Mouse (Mus musculus): ENCODE measurements at regions not wholly inside any gene's neighbourhood (a gene's known extent, or its start where the extent isn't known, plus 50 kb on each side); places are given as distances from the start of the nearest gene placed in this dataset.

DNA sequence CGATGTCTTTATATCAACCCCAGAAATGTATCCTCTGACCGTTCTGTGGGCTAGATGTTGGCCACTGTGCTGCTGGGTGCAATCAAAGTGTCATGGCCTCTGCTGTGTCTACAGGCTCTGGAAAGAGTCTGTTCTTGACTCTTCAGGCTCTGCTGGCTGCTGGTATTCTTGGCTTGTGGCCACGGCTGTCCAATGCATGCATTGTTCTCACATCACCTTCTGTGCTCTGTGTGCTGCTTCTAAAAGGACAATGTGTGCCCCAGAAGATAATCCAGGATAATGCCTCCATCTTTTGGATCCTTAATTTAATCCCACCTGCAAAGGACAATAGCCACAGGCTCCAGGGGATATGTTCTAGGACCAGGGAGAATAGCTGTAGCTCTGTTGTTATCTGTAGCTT lies 77.5 kb upstream of the Dapl1 start:
- in situ Hi-C loops (cut with MboI; ENCODE audit: unreplicated experiment in 2 of 2) = no loop called here

GRCm38 (mm10) chr2:59407512-59407988 lies 76.9 kb upstream of the Dapl1 start:
- in situ Hi-C loops (cut with MboI; ENCODE audit: unreplicated experiment in 2 of 2) = no loop called here

DNA sequence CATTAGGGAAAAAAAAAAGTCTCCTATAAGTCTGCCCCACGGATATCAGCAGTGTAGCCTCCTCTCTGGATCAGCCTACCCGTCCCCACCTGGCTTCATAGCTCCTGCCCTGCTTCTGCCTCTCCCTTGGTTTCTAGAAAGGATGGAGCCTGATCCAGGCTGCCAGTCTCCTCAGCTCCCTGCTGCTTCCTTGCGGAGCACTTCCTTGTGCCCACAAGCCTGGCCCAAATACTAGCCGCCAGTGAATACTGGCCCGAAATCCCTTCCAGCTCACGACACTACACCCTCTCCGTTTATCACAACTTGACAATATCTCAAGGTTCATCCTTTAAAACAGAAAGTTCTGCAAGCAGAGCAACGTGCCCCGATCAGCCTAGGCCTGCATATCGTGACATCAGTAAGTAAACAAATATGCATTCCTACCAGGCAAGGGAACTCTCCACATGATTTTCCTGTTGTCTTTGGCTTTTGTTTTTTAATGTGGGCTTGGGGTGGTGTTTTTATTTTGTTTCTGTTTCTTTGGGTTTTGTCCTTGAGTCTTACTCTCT lies 76.3 kb upstream of the Dapl1 start:
- in situ Hi-C loops (cut with MboI; ENCODE audit: unreplicated experiment in 2 of 2) = no loop called here

GRCm38 (mm10) chr2:59414612-59415011 lies 69.8 kb upstream of the Dapl1 start:
- in situ Hi-C loops (cut with MboI; ENCODE audit: unreplicated experiment in 2 of 2) = no loop called here

DNA sequence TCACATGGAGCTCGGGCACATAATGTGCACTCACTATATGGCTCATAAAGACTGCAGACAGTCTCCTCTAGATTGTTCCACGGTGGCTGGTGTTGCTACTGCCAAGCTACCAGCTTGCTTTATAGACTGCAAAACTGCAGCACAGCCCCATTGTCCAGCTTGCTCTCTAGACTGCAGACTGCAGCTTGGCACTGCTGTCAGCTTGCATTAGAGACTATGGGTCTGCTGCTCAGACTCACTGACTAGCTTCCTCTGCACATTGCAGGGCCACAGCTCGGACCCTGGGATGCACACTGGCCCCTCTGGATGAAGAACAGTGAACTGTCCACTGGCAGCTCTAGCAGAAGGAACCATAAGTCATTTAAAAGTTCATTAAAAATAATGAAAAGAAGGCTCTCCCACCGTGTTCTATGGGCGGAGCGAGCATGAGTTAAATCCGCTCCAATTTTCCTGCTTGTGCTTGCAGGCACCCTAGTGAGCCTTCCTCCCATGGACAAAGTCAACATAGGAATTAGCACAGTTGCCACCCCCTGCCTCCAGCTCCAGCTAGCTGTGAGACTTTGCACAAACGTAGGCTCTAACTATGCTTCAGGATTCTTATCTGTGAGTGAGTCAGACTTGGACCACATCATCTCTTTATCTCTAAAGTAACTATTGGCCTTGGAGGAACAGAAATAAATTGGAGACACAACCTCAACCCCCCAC lies 67.8 kb upstream of the Dapl1 start:
- in situ Hi-C loops (cut with MboI; ENCODE audit: unreplicated experiment in 2 of 2) = no loop called here

DNA sequence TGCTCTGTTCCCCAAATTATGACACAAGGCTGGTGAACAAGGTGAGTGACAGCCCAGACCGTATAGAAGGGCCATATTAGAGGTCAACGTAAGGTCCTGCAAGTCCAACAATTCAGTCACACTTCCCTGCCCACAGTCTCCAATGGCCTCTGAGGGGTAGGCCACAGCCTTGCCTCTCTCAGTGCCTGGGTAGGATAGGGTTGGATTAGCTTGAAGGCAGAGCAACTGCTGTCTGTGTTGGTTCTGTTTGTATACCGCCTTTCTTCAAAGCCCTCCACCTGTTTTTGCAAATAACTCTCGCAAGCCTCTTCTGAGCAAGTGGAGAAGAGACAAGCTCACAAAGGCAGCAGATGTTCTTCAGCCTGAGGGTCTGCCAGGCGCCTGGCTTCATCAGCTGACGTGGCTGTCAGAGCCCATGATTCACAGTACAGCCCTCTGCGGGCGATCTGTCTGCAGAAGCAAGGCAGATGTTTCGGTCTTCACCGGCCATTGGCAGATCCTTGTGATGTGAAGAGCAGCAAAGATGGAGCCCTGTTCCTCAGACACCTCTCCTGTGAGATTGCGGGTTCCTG lies 67.0 kb upstream of the Dapl1 start:
- in situ Hi-C loops (cut with MboI; ENCODE audit: unreplicated experiment in 2 of 2) = no loop called here

DNA sequence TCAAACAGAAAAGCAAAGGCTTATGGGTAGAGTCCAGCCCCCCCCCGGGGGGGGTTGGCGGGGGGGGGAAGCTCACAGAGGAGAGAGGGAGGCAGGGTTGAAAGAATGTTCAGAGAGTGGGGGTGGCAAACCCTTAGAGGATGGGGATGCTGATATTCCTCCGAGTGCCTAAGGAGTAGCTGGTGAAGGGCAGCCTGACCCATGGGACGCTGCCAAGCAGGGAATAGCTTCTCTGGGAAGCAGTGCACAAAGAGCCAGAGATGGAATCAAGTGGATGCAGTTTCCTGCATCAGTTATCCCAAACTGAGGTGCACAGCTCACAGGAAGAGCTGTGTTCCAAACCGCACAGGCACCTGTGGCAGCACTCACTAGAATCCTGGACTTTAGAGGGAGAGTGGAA lies 64.0 kb upstream of the Dapl1 start:
- in situ Hi-C loops (cut with MboI; ENCODE audit: unreplicated experiment in 2 of 2) = no loop called here

GRCm38 (mm10) chr2:59422291-59423242 lies 61.9 kb upstream of the Dapl1 start:
- in situ Hi-C loops (cut with MboI; ENCODE audit: unreplicated experiment in 2 of 2) = no loop called here

DNA sequence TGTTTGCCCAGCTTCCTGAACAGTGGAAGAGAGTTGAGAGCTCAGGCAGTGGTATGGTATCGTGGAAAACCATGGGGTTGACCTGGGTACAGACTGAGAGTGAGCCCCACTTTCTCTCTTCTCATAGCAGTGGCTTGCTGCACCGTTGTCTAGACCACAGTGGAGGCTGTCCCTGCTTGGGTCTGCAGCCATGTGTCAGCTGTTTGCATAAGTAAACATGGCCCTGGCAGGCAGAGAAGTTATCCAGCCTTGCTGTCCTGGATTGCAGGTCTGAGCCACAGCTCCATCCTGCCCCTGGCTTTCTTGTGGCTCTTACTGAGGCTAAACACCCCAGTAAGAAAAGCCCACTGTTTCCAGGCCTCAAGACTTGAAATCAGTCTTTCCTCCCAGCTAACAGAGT lies 60.2 kb upstream of the Dapl1 start:
- in situ Hi-C loops (cut with MboI; ENCODE audit: unreplicated experiment in 2 of 2) = no loop called here

DNA sequence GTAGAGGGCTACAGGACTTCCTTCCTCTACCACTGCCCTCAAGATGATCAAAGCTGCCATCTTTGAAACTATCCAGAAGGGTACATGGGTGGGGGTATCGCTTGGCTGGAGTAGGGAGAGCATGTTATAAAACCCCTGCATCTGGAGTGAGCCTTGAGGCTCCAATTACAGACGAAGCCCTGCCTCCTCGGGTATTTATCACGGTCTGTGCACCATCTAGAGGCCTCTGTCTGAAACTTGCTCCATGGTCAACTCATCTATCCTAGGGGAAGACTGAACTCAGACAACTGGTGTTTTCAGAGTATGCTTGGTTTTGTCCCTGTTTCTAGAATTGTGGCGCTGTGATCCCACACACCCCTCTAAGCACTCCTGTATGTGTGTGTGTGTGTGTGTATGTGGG lies 59.7 kb upstream of the Dapl1 start:
- in situ Hi-C loops (cut with MboI; ENCODE audit: unreplicated experiment in 2 of 2) = loop anchor here (25.0 kb wide), 1 partner anchor 1212 kb away; no protein-coding TSS in a partner anchor

DNA sequence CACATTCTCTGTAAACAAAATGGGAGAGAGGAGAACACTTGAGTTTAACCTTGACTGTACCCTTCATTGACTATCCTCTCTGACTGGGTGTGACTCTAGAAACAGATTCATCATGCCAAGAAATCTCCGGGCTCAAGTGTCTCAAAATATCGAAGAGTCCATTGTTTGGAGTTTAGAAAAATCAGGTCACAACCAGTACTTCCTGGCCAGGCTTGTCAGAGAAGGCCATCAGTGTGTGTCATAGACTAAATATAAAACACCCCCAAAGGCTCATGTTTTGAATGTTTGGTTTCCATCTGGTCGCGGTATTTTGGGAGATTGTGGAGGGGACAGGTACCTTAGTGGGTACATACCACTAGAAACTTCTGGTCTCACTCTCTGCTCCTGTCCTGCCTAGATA lies 58.6 kb upstream of the Dapl1 start:
- in situ Hi-C loops (cut with MboI; ENCODE audit: unreplicated experiment in 2 of 2) = loop anchor here (25.0 kb wide), 1 partner anchor 1214 kb away; no protein-coding TSS in a partner anchor

- in situ Hi-C loops (cut with MboI; ENCODE audit: unreplicated experiment in 2 of 2) = loop anchor here (5.0 to 25.0 kb wide), 4 partner anchors 749 to 1397 kb away; partner anchors contain the start of gene Gm17409 (in 2 of the 2)
Observed at GRCm38 (mm10) chr2:59431466-59431865, 53.0 kb upstream of the Dapl1 start.

DNA sequence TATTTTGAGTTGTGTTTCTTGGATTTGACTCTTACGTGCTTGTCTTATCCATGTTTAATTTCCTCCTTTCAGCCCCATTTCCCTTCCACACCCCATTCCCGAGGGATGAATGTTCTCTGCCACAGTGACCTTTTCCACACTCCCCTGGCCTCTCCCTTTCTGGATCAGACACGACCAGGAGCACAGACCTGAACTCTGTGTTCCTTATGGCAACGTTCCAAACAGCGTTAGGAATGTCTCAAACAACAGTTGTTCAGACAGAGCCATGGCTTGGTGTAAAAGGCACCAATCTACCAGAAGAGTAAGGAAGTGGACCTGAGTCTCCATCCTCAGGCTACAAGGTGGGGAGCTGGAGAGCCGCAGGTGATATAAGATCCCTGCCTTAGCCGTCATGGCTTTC lies 52.6 kb upstream of the Dapl1 start:
- in situ Hi-C loops (cut with MboI; ENCODE audit: unreplicated experiment in 2 of 2) = loop anchor here (5.0 to 25.0 kb wide), 4 partner anchors 750 to 1397 kb away; partner anchors contain the start of gene Gm17409 (in 2 of the 2)

All from v-Abl transformed pro-B cells (cell line).